Mouse (Mus musculus): ENCODE results near the gene Apba1.

GRCm38 (mm10) chr19:23966376-23966775, 207.7 kb downstream of the Apba1 start:
- TF ChIP-seq CTCF (IDR thresholded peaks at IDR 0.05; ENCODE audit: insufficient read depth, low read length) (no peak), POLR2A (IDR thresholded peaks at IDR 0.05; ENCODE audit: borderline replicate concordance, extremely low read depth, low read depth, low read length) (no peak)
